Mouse (Mus musculus) heart, embryonic 10.5 days (tissue): Measurements from ENCODE around the gene Prpf38b. TPM values are rescaled to one million over a fixed set of nuclear protein-coding genes. Genes with fewer than 3 reads are reported as not detected.

ENCODE experiments used
- DNase-seq: peaks from one replicate; pipeline ENCODE4 v3.0.0-alpha.2; 2017; ENCODE audit warnings: low spot score
- H3K27ac ChIP-seq: fragments of 300-500 bp; sonication (generic); 2 replicates; pipeline ENCODE4 v1.5.1; 2016; ENCODE audit warnings: mild to moderate bottlenecking
- H3K27me3 ChIP-seq: fragments of 300-500 bp; sonication (generic); 2 replicates; pipeline ENCODE4 v1.6.1; 2016; ENCODE audit warnings: mild to moderate bottlenecking; ENCODE audit not compliant: poor library complexity, insufficient read depth, severe bottlenecking
- H3K36me3 ChIP-seq: fragments of 300-500 bp; sonication (generic); 2 replicates; pipeline ENCODE4 v1.6.1; 2016; ENCODE audit warnings: mild to moderate bottlenecking, moderate library complexity
- H3K4me1 ChIP-seq: fragments of 300-500 bp; sonication (generic); 2 replicates; pipeline ENCODE4 v1.6.1; 2016; ENCODE audit warnings: mild to moderate bottlenecking
- H3K4me3 ChIP-seq: fragments of 300-500 bp; sonication (generic); 2 replicates; pipeline ENCODE4 v1.5.1; 2016; ENCODE audit warnings: mild to moderate bottlenecking, moderate library complexity
- H3K9me3 ChIP-seq: fragments of 300-500 bp; sonication (generic); 2 replicates; pipeline ENCODE4 v1.6.1; 2016; ENCODE audit warnings: mild to moderate bottlenecking, moderate library complexity
- WGBS: fragments of 180-500 bp; shearing (Covaris S2); methylation state at CpG from one replicate; pipeline ENCODE4 v1.1.7; 2016; 5-methylcytosine and 5-hydroxymethylcytosine counted together
- polyA plus RNA-seq: library from polyadenylated mRNA; unstranded; fragments of >200 nt; fragmentation: Nextera tagmentation; extraction: Ambion mirVana; gene quantifications from 2 replicates; pipeline ENCODE4 v1.2.1, GENCODE M21; 2016

Prpf38b gene
- 56.4 and 64.3 TPM in 2 replicates for polyA plus RNA-seq

DNA sequence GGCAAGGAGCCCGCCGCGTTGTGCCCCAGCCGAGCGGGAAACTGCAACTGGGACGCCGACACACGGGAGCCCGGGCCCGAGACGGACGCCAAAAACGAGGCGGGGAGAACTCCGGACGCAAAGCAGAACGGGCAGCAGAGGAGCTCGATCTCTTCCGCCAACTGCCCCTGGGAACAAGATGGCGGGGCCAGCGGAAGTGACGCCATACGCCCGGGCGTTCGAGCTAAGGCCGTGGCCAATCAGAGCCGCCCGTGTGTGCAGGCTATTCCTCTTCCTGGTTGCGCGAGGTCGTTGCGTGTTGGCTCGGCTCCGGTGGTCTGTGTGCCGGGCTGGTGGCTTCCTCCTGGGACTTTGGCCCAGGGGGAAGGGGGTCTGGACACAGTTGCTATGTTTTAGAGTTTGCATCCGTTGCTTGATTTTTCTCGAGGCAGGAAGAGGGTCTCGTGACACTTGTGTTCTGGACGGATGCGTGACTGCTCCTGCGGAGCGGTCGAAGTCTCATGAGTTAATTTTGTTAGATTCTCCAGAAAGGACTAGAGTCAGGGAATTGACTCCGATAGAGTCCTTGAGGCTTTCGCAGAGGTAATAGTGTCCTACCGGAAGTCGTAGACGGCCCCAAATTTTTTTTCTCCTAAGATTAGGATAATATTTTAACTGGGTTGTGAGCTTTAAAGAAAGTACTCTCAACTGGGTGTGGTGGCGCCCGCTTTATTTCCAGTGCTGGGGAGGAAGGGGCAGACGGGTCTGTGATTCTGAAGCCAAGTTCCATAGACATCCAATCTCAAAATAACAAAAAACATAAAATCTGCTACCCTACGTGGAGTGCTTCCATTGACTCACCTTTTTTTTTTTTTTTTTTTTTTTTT lies at the start of gene Prpf38b:
Gene Prpf38b, minus strand, starts transcription at position 180 of the 866 bp plus-strand sequence.
- Histone ChIP-seq H3K4me3 (peak within 1 kb of the TSS; percentile 93), H3K27ac (peak within 1 kb of the TSS; percentile 98), H3K9me3 (no peaks in the 10 kb centered on the region), H3K4me1 (peaks cover 7% of the 10 kb centered on the region; the same call in 1 of the 2 replicates), H3K27me3 (no peaks in the 10 kb centered on the region), H3K36me3 (peaks cover 17% of the 10 kb centered on the region)
- WGBS = under 1% methylated on average over 53 of the region's 53 CpGs
- DNase-seq = peak; percentile 99

DNA sequence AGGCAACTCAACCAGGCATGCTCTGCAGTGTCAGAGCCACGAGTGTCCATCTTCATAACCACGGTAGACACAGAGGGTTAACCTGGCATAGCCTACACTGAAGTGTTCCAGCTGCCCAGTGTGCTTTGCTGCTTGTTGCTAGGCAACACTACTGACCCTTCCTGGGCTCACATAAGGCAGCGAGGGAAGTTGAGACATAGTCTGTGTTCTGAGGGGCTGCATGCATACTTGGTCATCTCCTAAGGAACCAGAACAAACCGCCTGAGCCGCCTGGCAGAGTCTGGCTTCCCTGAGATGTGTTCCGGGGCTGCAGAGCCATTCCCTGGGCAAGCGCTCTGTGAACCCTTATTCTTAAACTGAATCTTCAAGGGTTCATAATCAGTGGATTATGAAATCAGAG lies 49.7 kb upstream of the Prpf38b start:
- H3K4me1 ChIP-seq = peaks cover 8% of the 10 kb centered on the region
- no peaks in the 10 kb centered on the region for H3K9me3 ChIP-seq
- no peak overlapping the region for H3K27ac ChIP-seq
- whole genome bisulfite sequencing = 50% methylated on average over 7 of the region's 7 CpGs
- DNase-seq = no peak
- H3K36me3 ChIP-seq = no peaks in the 10 kb centered on the region
- no peaks in the 10 kb centered on the region for H3K27me3 ChIP-seq
- no peak overlapping the region for H3K4me3 ChIP-seq

DNA sequence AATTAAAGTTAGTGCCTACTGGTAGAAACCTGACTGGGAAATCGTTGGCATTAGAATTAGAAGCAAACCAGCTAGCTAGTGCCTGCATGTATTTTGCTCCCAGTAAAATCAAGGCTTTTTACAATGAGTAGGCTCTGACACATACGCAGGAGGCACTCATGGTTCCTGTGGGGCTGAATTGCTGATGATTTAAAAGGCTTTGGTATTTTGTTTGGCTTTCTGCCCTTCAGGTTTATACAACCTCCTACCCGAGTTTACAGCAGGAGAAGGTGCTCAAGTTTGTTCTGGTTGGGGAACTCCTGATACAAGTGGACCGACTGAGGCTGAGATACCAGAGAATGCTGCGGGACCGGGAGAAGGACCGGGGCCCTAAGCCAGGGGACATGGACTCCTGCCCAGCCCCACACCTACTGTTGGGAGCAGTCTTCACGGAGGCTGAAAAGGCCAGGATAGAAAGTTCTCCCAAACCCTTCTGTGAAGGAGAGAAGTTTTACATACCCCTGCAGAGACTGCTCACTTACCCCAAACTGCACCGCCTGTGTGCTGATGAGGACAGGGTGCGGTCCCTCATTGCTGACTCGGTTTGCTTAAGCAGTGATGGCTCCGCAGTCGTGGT lies 48.3 kb upstream of the Prpf38b start:
- H3K9me3 ChIP-seq = no peaks in the 10 kb centered on the region
- 71% methylated on average over 13 of the region's 13 CpGs for WGBS
- no peaks in the 10 kb centered on the region for H3K27me3 ChIP-seq
- H3K4me1 ChIP-seq = peaks cover 8% of the 10 kb centered on the region
- H3K4me3 ChIP-seq = no peak overlapping the region
- DNase-seq = no peak
- no peak overlapping the region for H3K27ac ChIP-seq
- H3K36me3 ChIP-seq = no peaks in the 10 kb centered on the region

DNA sequence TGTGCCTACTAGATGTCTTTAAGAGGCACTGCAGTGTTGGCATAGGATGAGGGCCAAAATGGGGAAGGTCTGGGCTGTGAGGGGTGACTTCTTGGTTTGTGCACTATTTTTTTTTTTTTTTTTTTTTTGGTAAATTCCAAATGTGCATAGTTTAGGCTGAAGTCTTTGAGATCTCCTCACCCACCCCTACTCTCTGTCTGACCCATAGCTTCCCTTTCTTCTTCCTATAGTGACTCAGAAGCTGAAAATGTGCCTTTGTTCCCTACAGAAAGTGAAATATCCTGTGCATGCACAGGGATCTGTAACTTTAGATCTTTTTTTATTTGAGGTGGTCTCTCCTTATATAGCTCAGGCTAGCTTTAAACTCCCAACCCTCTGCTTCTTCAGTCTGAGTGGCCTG lies 46.4 kb upstream of the Prpf38b start:
- no peak for DNase-seq
- Histone ChIP-seq H3K27ac (no peak overlapping the region), H3K27me3 (no peaks in the 10 kb centered on the region), H3K4me3 (no peak overlapping the region), H3K9me3 (no peaks in the 10 kb centered on the region), H3K4me1 (peaks cover 8% of the 10 kb centered on the region), H3K36me3 (no peaks in the 10 kb centered on the region)

DNA sequence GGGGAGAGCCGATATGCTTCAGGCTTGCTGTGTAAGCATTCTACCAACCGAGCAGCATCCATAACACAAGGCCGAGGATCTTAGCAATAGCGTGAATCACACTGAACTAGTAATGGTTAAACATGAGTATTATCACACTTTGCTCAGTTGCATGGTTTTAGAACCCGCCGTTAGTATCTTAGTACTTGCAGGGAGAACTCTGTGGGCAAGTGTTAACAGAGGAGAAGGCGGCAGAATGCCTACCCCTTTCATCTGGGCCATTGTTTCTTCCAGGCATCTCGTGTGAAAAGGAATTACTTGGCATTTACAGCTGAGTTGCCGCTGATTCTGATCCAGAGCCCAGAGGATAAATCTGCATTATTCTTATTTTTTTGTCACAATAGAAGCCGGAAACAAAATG lies 29.5 kb upstream of the Prpf38b start:
- 86% methylated on average over 10 of the region's 10 CpGs for WGBS
- Histone ChIP-seq H3K4me3 (no peak overlapping the region), H3K36me3 (no peaks in the 10 kb centered on the region), H3K4me1 (0 out of 2 replicates have a peak, but pooled peaks cover 5% of the 10 kb centered on the region), H3K27me3 (peaks cover 11% of the 10 kb centered on the region; the same call in 1 of the 2 replicates), H3K9me3 (no peaks in the 10 kb centered on the region), H3K27ac (no peak overlapping the region)
- DNase-seq = no peak

DNA sequence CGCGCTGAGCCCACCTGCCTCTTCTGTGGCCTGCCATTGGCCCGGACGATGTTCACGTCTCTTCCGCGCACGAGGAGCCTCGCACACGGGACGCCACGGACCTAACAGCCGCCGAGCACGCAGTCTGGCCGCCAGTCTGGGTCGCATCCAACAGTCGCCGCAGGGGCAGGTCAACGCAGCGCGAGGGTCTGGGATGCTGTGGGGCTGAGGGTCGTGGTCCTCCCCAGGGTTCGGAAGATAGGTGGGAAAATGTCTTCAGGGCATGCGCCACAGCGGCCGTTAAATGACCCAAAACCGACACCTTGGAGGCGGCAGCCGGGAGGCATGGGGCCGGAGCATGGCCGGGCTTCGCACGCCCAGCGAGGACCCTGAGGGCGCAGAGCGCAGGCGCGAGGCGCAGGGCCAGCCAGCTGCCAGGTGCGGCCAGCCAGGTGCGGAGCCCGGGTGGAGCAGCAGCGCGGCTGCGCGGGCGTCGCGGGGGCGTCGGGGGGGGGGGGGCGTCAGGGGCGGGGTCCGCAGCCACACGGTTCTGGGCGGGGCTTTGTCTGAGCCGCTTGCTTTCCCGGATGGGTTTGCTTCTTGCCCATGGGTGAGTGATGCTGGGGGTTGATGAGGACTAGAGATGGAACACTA lies 28.6 kb upstream of the Prpf38b start, which contains the start of gene Gm9857:
Gene Gm9857, minus strand, starts transcription at position 445 of the 633 bp plus-strand sequence.
- H3K4me1 ChIP-seq = 0 out of 2 replicates have a peak, but pooled peaks cover 5% of the 10 kb centered on the region
- 39% methylated on average over 59 of the region's 59 CpGs for WGBS
- no peaks in the 10 kb centered on the region for H3K36me3 ChIP-seq
- H3K9me3 ChIP-seq = no peaks in the 10 kb centered on the region
- peak within 1 kb of the TSS; percentile 49 for H3K27ac ChIP-seq
- H3K27me3 ChIP-seq = peaks cover 11% of the 10 kb centered on the region; the same call in 1 of the 2 replicates
- no peak for DNase-seq
- H3K4me3 ChIP-seq = peak within 1 kb of the TSS; percentile 57

DNA sequence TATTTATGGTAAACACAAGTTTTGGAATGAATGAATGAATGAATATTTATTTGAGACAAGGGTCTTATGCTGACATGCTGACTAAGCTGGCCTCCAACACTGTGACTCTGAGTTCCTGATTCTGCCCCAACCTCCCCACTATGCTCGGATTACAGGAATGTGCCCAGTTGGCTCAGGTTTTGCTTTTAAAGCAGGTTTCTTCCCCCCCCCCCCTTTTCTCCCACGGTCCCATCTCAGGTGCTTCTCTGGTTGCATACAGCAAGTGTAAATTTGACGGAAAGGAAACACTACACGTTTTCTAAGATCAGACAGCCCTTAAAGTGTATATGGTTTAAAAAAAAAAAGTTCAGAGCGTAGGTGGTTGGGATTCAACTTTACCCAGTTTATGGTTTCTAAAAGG lies 28.0 kb upstream of the Prpf38b start, which contains the start of gene Henmt1:
Gene Henmt1, plus strand, starts transcription at position 301 of the 400 bp plus-strand sequence.
- no peaks in the 10 kb centered on the region for H3K36me3 ChIP-seq
- peak within 1 kb of the TSS; percentile 57 for H3K4me3 ChIP-seq
- peak within 1 kb of the TSS; percentile 49 for H3K27ac ChIP-seq
- H3K4me1 ChIP-seq = 0 out of 2 replicates have a peak, but pooled peaks cover 5% of the 10 kb centered on the region
- DNase-seq = no peak
- H3K9me3 ChIP-seq = no peaks in the 10 kb centered on the region
- H3K27me3 ChIP-seq = peaks cover 11% of the 10 kb centered on the region; the same call in 1 of the 2 replicates
- WGBS = 84% methylated on average over 5 of the region's 5 CpGs

DNA sequence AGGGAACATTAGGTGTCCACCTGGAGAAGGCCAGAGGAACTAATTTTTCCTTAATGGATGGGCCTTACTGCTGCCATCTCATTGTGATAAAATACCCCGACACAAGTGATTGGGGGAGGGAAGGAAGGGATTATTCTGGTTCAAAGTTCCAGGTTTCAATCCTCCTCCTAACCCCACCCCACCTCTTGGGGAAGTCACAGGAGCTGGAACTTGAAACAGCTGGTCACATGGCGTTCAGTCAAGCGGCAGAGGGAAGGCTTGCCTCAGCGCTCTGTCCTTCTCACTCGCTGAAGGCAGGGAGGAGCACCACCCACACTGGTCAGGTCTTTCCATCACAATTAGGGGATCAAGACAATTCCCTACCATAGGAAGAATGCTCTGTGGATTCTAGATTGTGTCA lies 27.2 kb upstream of the Prpf38b start:
- WGBS = 86% methylated on average over 5 of the region's 5 CpGs
- no peak for DNase-seq
- Histone ChIP-seq H3K27me3 (peaks cover 11% of the 10 kb centered on the region; the same call in 1 of the 2 replicates), H3K4me3 (no peak overlapping the region), H3K27ac (no peak overlapping the region), H3K36me3 (no peaks in the 10 kb centered on the region), H3K9me3 (no peaks in the 10 kb centered on the region), H3K4me1 (0 out of 2 replicates have a peak, but pooled peaks cover 5% of the 10 kb centered on the region)

DNA sequence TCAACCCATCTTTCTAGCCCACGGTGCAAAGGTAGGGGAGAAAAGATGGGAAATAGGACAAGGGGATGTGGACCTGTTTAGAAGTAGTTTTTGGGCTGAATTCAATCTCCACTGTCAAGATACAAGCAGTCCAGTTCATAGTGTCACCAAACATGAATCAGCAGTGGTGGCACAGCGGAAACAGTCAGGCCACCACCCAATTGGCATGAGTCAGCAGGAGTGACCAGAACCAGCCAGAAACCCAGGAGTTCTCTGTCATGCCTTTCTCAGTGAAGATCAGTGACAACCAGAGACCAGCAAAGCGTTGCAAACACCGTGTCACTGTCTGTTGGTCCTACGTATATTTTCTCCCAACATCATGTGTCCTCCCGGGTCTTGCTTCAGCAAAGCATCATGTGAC lies 22.0 kb upstream of the Prpf38b start:
- H3K36me3 ChIP-seq = no peaks in the 10 kb centered on the region
- no peak overlapping the region for H3K27ac ChIP-seq
- no peaks in the 10 kb centered on the region for H3K27me3 ChIP-seq
- no peak overlapping the region for H3K4me3 ChIP-seq
- H3K4me1 ChIP-seq = no peaks in the 10 kb centered on the region
- 83% methylated on average over 6 of the region's 6 CpGs for WGBS
- DNase-seq = no peak
- no peaks in the 10 kb centered on the region for H3K9me3 ChIP-seq

DNA sequence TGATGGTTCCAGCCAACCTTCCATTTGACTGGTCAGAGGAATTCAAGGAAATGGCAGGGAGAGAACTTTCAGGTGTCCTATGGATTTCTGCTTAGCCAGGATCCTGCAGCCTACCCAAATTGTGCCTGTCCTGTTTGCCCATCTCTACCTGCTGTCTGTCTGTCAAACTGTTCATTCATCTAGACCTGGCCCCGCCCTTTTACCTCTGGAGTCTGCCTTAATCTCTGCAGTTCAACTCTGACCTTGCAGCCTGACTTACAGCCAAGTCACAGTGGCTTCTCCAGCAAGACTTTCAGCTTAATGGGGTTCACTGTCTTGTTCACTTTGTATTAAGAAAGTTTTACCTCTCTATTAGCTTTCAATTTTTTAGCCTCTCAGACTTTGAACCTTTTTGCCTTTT lies 14.8 kb upstream of the Prpf38b start:
- WGBS = 83% methylated on average over 1 of the region's 1 CpGs
- no peak overlapping the region for H3K4me3 ChIP-seq

DNA sequence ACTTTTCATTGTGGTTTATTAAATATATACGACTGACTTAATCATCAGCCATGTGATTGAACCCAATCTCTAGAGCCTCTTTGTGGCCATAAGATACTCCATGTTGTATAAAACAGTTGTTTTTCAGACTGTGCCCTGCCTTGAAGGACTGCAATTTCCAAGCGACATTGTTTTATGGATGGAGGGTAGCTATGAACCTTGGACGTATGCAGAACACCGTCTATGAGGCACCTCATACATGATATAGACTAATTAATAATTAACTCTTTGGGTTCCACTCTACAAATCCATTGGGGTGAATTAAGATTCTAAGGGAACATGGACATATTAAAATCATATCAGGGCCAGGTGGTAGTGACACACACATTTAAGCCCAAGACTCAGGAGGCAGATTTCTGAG lies 14.2 kb upstream of the Prpf38b start:
- DNase-seq = no peak
- Histone ChIP-seq H3K9me3 (no peaks in the 10 kb centered on the region), H3K4me3 (no peak overlapping the region), H3K36me3 (no peaks in the 10 kb centered on the region), H3K27ac (no peak overlapping the region), H3K4me1 (no peaks in the 10 kb centered on the region), H3K27me3 (no peaks in the 10 kb centered on the region)
- WGBS = 89% methylated on average over 4 of the region's 4 CpGs

More for the DNA sequence above, 14.8 kb upstream of the Prpf38b start:
- no peaks in the 10 kb centered on the region for H3K36me3 ChIP-seq
- DNase-seq = no peak
- no peaks in the 10 kb centered on the region for H3K4me1 ChIP-seq
- H3K9me3 ChIP-seq = no peaks in the 10 kb centered on the region
- H3K27me3 ChIP-seq = no peaks in the 10 kb centered on the region
- H3K27ac ChIP-seq = no peak overlapping the region

DNA sequence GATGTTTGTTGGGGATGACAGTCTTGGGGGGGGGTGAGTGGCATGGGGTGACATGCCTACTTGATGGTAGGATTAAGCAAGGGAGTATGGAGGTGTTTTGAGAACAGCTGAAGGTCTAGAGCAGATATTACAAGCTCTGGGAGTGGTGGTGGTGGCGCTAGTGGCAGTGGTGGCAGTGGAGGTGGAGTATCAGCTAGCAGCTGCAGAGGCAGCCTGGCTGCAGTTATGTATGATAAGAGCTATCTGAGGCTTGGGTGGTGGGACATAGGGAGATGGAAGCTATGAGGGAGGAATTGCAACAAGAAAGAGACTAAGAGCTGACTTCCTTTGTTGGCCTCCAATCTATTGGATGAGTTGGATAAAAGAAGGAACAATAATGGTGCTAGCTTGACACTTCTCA lies 10.3 kb upstream of the Prpf38b start:
- no peaks in the 10 kb centered on the region for H3K27me3 ChIP-seq
- H3K36me3 ChIP-seq = no peaks in the 10 kb centered on the region
- H3K4me3 ChIP-seq = no peak overlapping the region
- no peak for DNase-seq
- no peak overlapping the region for H3K27ac ChIP-seq
- H3K9me3 ChIP-seq = no peaks in the 10 kb centered on the region
- H3K4me1 ChIP-seq = no peaks in the 10 kb centered on the region
- WGBS = 89% methylated on average over 1 of the region's 1 CpGs
